Mouse (Mus musculus): ENCODE results near the gene Uchl5. TPM values are rescaled to one million over a fixed set of nuclear protein-coding genes. Genes with fewer than 3 reads are reported as not detected.

Gene Uchl5
- polyA plus RNA-seq, 1 experiment from 2014 or later: 122 TPM

- 84% methylated on average over 1 of the region's 1 CpGs for WGBS
Measured at GRCm38 (mm10) chr1:143764443-143764842, 12.6 kb upstream of the Uchl5 start.

GRCm38 (mm10) chr1:143765801-143766200, 11.3 kb upstream of the Uchl5 start:
- H3K36me3 ChIP-seq (replicated peaks): peaks cover 75% of the 10 kb centered on the region
- H3K27me3 ChIP-seq (ENCODE audit: poor library complexity, severe bottlenecking): no peaks in the 10 kb centered on the region
- 93% methylated on average over 4 of the region's 4 CpGs for WGBS
- peaks cover 7% of the 10 kb centered on the region for H3K4me1 ChIP-seq
- no peaks in the 10 kb centered on the region for H3K9me3 ChIP-seq
- no peak overlapping the region for H3K27ac ChIP-seq
- no peak for DNase-seq (ENCODE audit: extremely low spot score, low spot score)
- no peak overlapping the region for H3K4me3 ChIP-seq

More at GRCm38 (mm10) chr1:143764443-143764842, 12.6 kb upstream of the Uchl5 start:
- peaks cover 75% of the 10 kb centered on the region for H3K36me3 ChIP-seq (replicated peaks)
- no peaks in the 10 kb centered on the region for H3K9me3 ChIP-seq
- no peak overlapping the region for H3K4me3 ChIP-seq
- DNase-seq (ENCODE audit: extremely low spot score, low spot score): no peak
- H3K27me3 ChIP-seq (ENCODE audit: poor library complexity, severe bottlenecking): no peaks in the 10 kb centered on the region
- H3K27ac ChIP-seq: no peak overlapping the region
- no peaks in the 10 kb centered on the region for H3K4me1 ChIP-seq

- Histone ChIP-seq H3K9me3 (no peaks in the 10 kb centered on the region), H3K27me3 (ENCODE audit: poor library complexity, severe bottlenecking) (no peaks in the 10 kb centered on the region), H3K36me3 (replicated peaks) (peaks cover 70% of the 10 kb centered on the region), H3K27ac (no peak overlapping the region), H3K4me3 (no peak overlapping the region), H3K4me1 (peaks cover 9% of the 10 kb centered on the region)
- WGBS: 91% methylated on average over 6 of the region's 6 CpGs
- no peak for DNase-seq (ENCODE audit: extremely low spot score, low spot score)
Measured at GRCm38 (mm10) chr1:143766238-143766637, 10.8 kb upstream of the Uchl5 start.

GRCm38 (mm10) chr1:143770444-143771109, 6.5 kb upstream of the Uchl5 start:
- DNase-seq (ENCODE audit: extremely low spot score, low spot score): no peak
- WGBS: 56% methylated on average over 20 of the region's 20 CpGs

GRCm38 (mm10) chr1:143773082-143773481, 4.0 kb upstream of the Uchl5 start:
- peaks cover 37% of the 10 kb centered on the region for H3K4me1 ChIP-seq
- WGBS: 87% methylated on average over 7 of the region's 7 CpGs

More at GRCm38 (mm10) chr1:143770444-143771109, 6.5 kb upstream of the Uchl5 start:
- Histone ChIP-seq H3K4me1 (peaks cover 27% of the 10 kb centered on the region), H3K4me3 (no peak overlapping the region), H3K9me3 (no peaks in the 10 kb centered on the region), H3K27ac (peak overlapping the region; percentile 31; the same call in 1 of the 2 replicates), H3K27me3 (ENCODE audit: poor library complexity, severe bottlenecking) (no peaks in the 10 kb centered on the region), H3K36me3 (replicated peaks) (peaks cover 35% of the 10 kb centered on the region)

GRCm38 (mm10) chr1:143773909-143774308, 3.2 kb upstream of the Uchl5 start:
- H3K4me3 ChIP-seq: no peak overlapping the region
- no peak overlapping the region for H3K27ac ChIP-seq
- H3K36me3 ChIP-seq (replicated peaks): peaks cover 16% of the 10 kb centered on the region
- H3K4me1 ChIP-seq: peaks cover 45% of the 10 kb centered on the region
- H3K9me3 ChIP-seq: no peaks in the 10 kb centered on the region
- H3K27me3 ChIP-seq (ENCODE audit: poor library complexity, severe bottlenecking): no peaks in the 10 kb centered on the region
- WGBS: 84% methylated on average over 6 of the region's 6 CpGs
- no peak for DNase-seq (ENCODE audit: extremely low spot score, low spot score)

More at GRCm38 (mm10) chr1:143773082-143773481, 4.0 kb upstream of the Uchl5 start:
- no peak for DNase-seq (ENCODE audit: extremely low spot score, low spot score)
- Histone ChIP-seq H3K4me3 (no peak overlapping the region), H3K27me3 (ENCODE audit: poor library complexity, severe bottlenecking) (no peaks in the 10 kb centered on the region), H3K27ac (no peak overlapping the region), H3K36me3 (replicated peaks) (peaks cover 20% of the 10 kb centered on the region), H3K9me3 (no peaks in the 10 kb centered on the region)

- under 1% methylated on average over 32 of the region's 39 CpGs for WGBS
Measured at GRCm38 (mm10) chr1:143777558-143778218, 616 bp downstream of the Uchl5 start.

GRCm38 (mm10) chr1:143788584-143789227, 11.6 kb downstream of the Uchl5 start:
- peaks cover 32% of the 10 kb centered on the region for H3K36me3 ChIP-seq (replicated peaks)
- H3K27me3 ChIP-seq (ENCODE audit: poor library complexity, severe bottlenecking): no peaks in the 10 kb centered on the region
- H3K27ac ChIP-seq: no peak overlapping the region
- no peaks in the 10 kb centered on the region for H3K9me3 ChIP-seq
- peak; percentile 31 for DNase-seq (ENCODE audit: extremely low spot score, low spot score)
- H3K4me3 ChIP-seq: no peak overlapping the region
- H3K4me1 ChIP-seq: no peaks in the 10 kb centered on the region
- WGBS: 77% methylated on average over 2 of the region's 2 CpGs

More at GRCm38 (mm10) chr1:143777558-143778218, 616 bp downstream of the Uchl5 start:
- Histone ChIP-seq H3K36me3 (replicated peaks) (peaks cover 11% of the 10 kb centered on the region), H3K4me3 (peak overlapping the region; percentile 73), H3K9me3 (no peaks in the 10 kb centered on the region), H3K27me3 (ENCODE audit: poor library complexity, severe bottlenecking) (no peaks in the 10 kb centered on the region), H3K27ac (peak overlapping the region; percentile 91), H3K4me1 (peaks cover 31% of the 10 kb centered on the region)
- no peak for DNase-seq (ENCODE audit: extremely low spot score, low spot score)

- no peak for DNase-seq (ENCODE audit: extremely low spot score, low spot score)
Measured at GRCm38 (mm10) chr1:143803537-143803936, 26.5 kb downstream of the Uchl5 start.

GRCm38 (mm10) chr1:143809062-143809461, 32.0 kb downstream of the Uchl5 start:
- Histone ChIP-seq H3K9me3 (no peaks in the 10 kb centered on the region), H3K36me3 (replicated peaks) (peaks cover 27% of the 10 kb centered on the region), H3K4me1 (no peaks in the 10 kb centered on the region), H3K27ac (no peak overlapping the region), H3K4me3 (no peak overlapping the region), H3K27me3 (ENCODE audit: poor library complexity, severe bottlenecking) (no peaks in the 10 kb centered on the region)
- no peak for DNase-seq (ENCODE audit: extremely low spot score, low spot score)
- WGBS: 95% methylated on average over 6 of the region's 6 CpGs

More at GRCm38 (mm10) chr1:143803537-143803936, 26.5 kb downstream of the Uchl5 start:
- no peaks in the 10 kb centered on the region for H3K27me3 ChIP-seq (ENCODE audit: poor library complexity, severe bottlenecking)
- H3K36me3 ChIP-seq (replicated peaks): peaks cover 32% of the 10 kb centered on the region
- 49% methylated on average over 4 of the region's 4 CpGs for WGBS
- no peaks in the 10 kb centered on the region for H3K4me1 ChIP-seq
- no peaks in the 10 kb centered on the region for H3K9me3 ChIP-seq
- no peak overlapping the region for H3K4me3 ChIP-seq
- H3K27ac ChIP-seq: no peak overlapping the region

GRCm38 (mm10) chr1:143813676-143814360, 36.7 kb downstream of the Uchl5 start:
- H3K4me3 ChIP-seq: no peak overlapping the region
- H3K27ac ChIP-seq: no peak overlapping the region
- H3K36me3 ChIP-seq (replicated peaks): 0 out of 2 replicates have a peak, but pooled peaks cover 5% of the 10 kb centered on the region
- H3K4me1 ChIP-seq: no peaks in the 10 kb centered on the region; the same call in 1 of the 2 replicates
- no peaks in the 10 kb centered on the region for H3K27me3 ChIP-seq (ENCODE audit: poor library complexity, severe bottlenecking)
- no peaks in the 10 kb centered on the region for H3K9me3 ChIP-seq
- WGBS: 47% methylated on average over 7 of the region's 7 CpGs
- peak; percentile 65 for DNase-seq (ENCODE audit: extremely low spot score, low spot score)

GRCm38 (mm10) chr1:143820096-143820877, 43.2 kb downstream of the Uchl5 start:
- peak overlapping the region; percentile 62; the same call in 1 of the 2 replicates for H3K27ac ChIP-seq
- 60% methylated on average over 2 of the region's 2 CpGs for WGBS
- no peak overlapping the region for H3K4me3 ChIP-seq
- H3K36me3 ChIP-seq (replicated peaks): no peaks in the 10 kb centered on the region
- DNase-seq (ENCODE audit: extremely low spot score, low spot score): no peak
- no peaks in the 10 kb centered on the region for H3K27me3 ChIP-seq (ENCODE audit: poor library complexity, severe bottlenecking)
- H3K9me3 ChIP-seq: no peaks in the 10 kb centered on the region
- H3K4me1 ChIP-seq: peaks cover 34% of the 10 kb centered on the region
